Comparison of ENCODE assay signal across 8 mouse cellular contexts in the genomic region with DNA sequence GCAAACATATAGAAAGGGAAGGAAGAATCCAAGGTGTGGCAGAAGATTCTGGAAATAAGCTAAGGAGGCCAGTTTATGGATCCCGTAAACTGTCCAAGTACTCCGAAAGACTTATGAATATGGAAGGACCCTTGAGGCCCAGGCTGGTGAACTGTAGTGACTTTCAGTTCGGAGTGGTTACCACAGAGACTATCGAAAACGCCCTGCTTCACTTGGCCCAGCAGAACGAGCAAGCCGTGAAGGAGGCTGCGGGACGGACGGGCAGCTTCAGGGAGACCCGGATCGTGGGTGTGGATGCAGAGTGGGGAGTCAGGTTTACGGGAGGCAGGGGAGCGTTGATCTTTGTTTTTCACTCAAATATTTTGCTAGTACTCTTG. TPM values are rescaled to one million over a fixed set of nuclear protein-coding genes. Genes with fewer than 3 reads are reported as not detected.
DNase-seq lines count a peak whose midpoint lies in the region; ATAC-seq and TF ChIP-seq lines count a peak whose summit lies in the region.

No protein-coding gene starts in this region.

- H3K4me3 ChIP-seq in kidney, adult 2 months (ENCODE audit: insufficient read depth, low read depth, low read length), result no peak overlapping the region
- H3K4me3 ChIP-seq in brown adipose tissue, adult 24 weeks (ENCODE audit: insufficient read depth, low read depth, low read length), result peak overlapping the region; percentile 49
- peak overlapping the region; percentile 96 for H3K4me3 ChIP-seq in hindbrain, embryonic 15.5 days
- H3K4me3 ChIP-seq in midbrain, embryonic 15.5 days, result peak overlapping the region; percentile 71

- H3K36me3 ChIP-seq in kidney, adult 2 months (ENCODE audit: control insufficient read depth, insufficient read depth, low read length), result no peaks in the 10 kb centered on the region; the same call in 1 of the 2 replicates
- H3K36me3 ChIP-seq in hindbrain, embryonic 15.5 days, result no peaks in the 10 kb centered on the region
- H3K36me3 ChIP-seq in midbrain, embryonic 15.5 days (replicated peaks), result no peaks in the 10 kb centered on the region

- peak overlapping the region; percentile 36; the same call in 1 of the 2 replicates for H3K27ac ChIP-seq in kidney, adult 2 months (ENCODE audit: insufficient read depth, low read depth, low read length)
- H3K27ac ChIP-seq in brown adipose tissue, adult 24 weeks (replicated peaks; ENCODE audit: low read depth, low read length), result no peak overlapping the region
- H3K27ac ChIP-seq in hindbrain, embryonic 15.5 days (replicated peaks), result no peak overlapping the region
- no peak overlapping the region for H3K27ac ChIP-seq in midbrain, embryonic 15.5 days

- DNase-seq in kidney, adult 2 months, result no peak
- no peak for DNase-seq in kidney, postnatal 25 days
- DNase-seq in retina, postnatal 1 day, result no peak
- no peak for DNase-seq in frontal cortex, postnatal 25 days (ENCODE audit: low spot score in 2 of 2)
- no peak for DNase-seq in frontal cortex, postnatal 14 days (ENCODE audit: low spot score in 2 of 2)

- peak overlapping the region; percentile 88 for H3K4me2 ChIP-seq in hindbrain, embryonic 15.5 days
- H3K4me2 ChIP-seq in midbrain, embryonic 15.5 days, result peak overlapping the region; percentile 89

- TF ChIP-seq CTCF in kidney, adult 2 months (conservative IDR thresholded peaks at IDR 0.05; ENCODE audit: insufficient read depth, insufficient read length, low read depth, low read length), result no peak

- no peak for TF ChIP-seq POLR2A in kidney, adult 2 months (IDR thresholded peaks at IDR 0.05; ENCODE audit: low read depth, low read length)

- H3K4me1 ChIP-seq in kidney, adult 2 months (ENCODE audit: control insufficient read depth, insufficient read depth, low read length), result peaks cover 33% of the 10 kb centered on the region
- H3K4me1 ChIP-seq in brown adipose tissue, adult 24 weeks (ENCODE audit: control insufficient read depth, insufficient read depth, insufficient read length, low read length), result peaks cover 17% of the 10 kb centered on the region
- peaks cover 28% of the 10 kb centered on the region for H3K4me1 ChIP-seq in hindbrain, embryonic 15.5 days (replicated peaks)
- peaks cover 30% of the 10 kb centered on the region for H3K4me1 ChIP-seq in midbrain, embryonic 15.5 days

- no peaks in the 10 kb centered on the region for H3K27me3 ChIP-seq in kidney, adult 2 months (replicated peaks; ENCODE audit: control insufficient read depth, insufficient read depth, low read length)
- no peaks in the 10 kb centered on the region for H3K27me3 ChIP-seq in hindbrain, embryonic 15.5 days
- no peaks in the 10 kb centered on the region for H3K27me3 ChIP-seq in midbrain, embryonic 15.5 days (replicated peaks)

- H3K9me3 ChIP-seq in hindbrain, embryonic 15.5 days, result no peaks in the 10 kb centered on the region
- no peaks in the 10 kb centered on the region for H3K9me3 ChIP-seq in midbrain, embryonic 15.5 days

- peak overlapping the region; percentile 94; the same call in 1 of the 2 replicates for H3K9ac ChIP-seq in hindbrain, embryonic 15.5 days
- H3K9ac ChIP-seq in midbrain, embryonic 15.5 days, result no peak overlapping the region

- 43% methylated on average over 14 of the region's 14 CpGs for WGBS in kidney, adult 2 months
- WGBS in hindbrain, embryonic 15.5 days, result 60% methylated on average over 14 of the region's 14 CpGs
- 61% methylated on average over 14 of the region's 14 CpGs for WGBS in midbrain, embryonic 15.5 days

- ATAC-seq in hindbrain, embryonic 15.5 days (ENCODE audit: low FRiP score, low read depth), result peak; percentile 24; the same call in 1 of the 2 replicates
- peak; percentile 37 for ATAC-seq in midbrain, embryonic 15.5 days (replicated peaks)

RNA-seq across cellular contexts. Expression of a gene that starts 0.3 kb away (rescaled TPM):
- 540 and 572 TPM in 2 replicates for polyA plus RNA-seq in kidney, adult 2 months (2012; rRNA removed)
- 134 and 144 TPM in 2 replicates for polyA plus RNA-seq in brown adipose tissue, adult 24 weeks (2012; ENCODE audit: insufficient read depth, insufficient read length, missing spikeins)
- polyA plus RNA-seq in hindbrain, embryonic 15.5 days (2015; fragmentation: Nextera tagmentation; extraction: Ambion mirVana), result 223 and 225 TPM in 2 replicates
- polyA plus RNA-seq in midbrain, embryonic 15.5 days (2015; fragmentation: Nextera tagmentation; extraction: Ambion mirVana), result 202 and 204 TPM in 2 replicates

RNA-seq across cellular contexts. Expression of a gene that starts 0.4 kb away (rescaled TPM):
- polyA plus RNA-seq in kidney, adult 2 months (2012; rRNA removed), result 1.3 and 1.6 TPM in 2 replicates
- polyA plus RNA-seq in brown adipose tissue, adult 24 weeks (2012; ENCODE audit: insufficient read depth, insufficient read length, missing spikeins), result 0.75 and 0.79 TPM in 2 replicates
- polyA plus RNA-seq in hindbrain, embryonic 15.5 days (2015; fragmentation: Nextera tagmentation; extraction: Ambion mirVana), result 1.0 and 1.2 TPM in 2 replicates
- 0.93 and 1.3 TPM in 2 replicates for polyA plus RNA-seq in midbrain, embryonic 15.5 days (2015; fragmentation: Nextera tagmentation; extraction: Ambion mirVana)

RNA-seq across cellular contexts. Expression of a gene that starts 18.8 kb away (rescaled TPM):
- 134 and 160 TPM in 2 replicates for polyA plus RNA-seq in kidney, adult 2 months (2012; rRNA removed)
- not detected in 2 replicates for polyA plus RNA-seq in brown adipose tissue, adult 24 weeks (2012; ENCODE audit: insufficient read depth, insufficient read length, missing spikeins)
- polyA plus RNA-seq in hindbrain, embryonic 15.5 days (2015; fragmentation: Nextera tagmentation; extraction: Ambion mirVana), result 8.5 and 9.5 TPM in 2 replicates
- 7.7 and 10.7 TPM in 2 replicates for polyA plus RNA-seq in midbrain, embryonic 15.5 days (2015; fragmentation: Nextera tagmentation; extraction: Ambion mirVana)

RNA-seq across cellular contexts. Expression of a gene that starts 22.9 kb away (rescaled TPM):
- 61.9 and 89.5 TPM in 2 replicates for polyA plus RNA-seq in kidney, adult 2 months (2012; rRNA removed)
- 38.3 and 48.7 TPM in 2 replicates for polyA plus RNA-seq in brown adipose tissue, adult 24 weeks (2012; ENCODE audit: insufficient read depth, insufficient read length, missing spikeins)
- polyA plus RNA-seq in hindbrain, embryonic 15.5 days (2015; fragmentation: Nextera tagmentation; extraction: Ambion mirVana), result 173 and 175 TPM in 2 replicates
- 183 and 186 TPM in 2 replicates for polyA plus RNA-seq in midbrain, embryonic 15.5 days (2015; fragmentation: Nextera tagmentation; extraction: Ambion mirVana)

RNA-seq across cellular contexts. Expression of a gene that starts 25.7 kb away (rescaled TPM):
- 112 and 116 TPM in 2 replicates for polyA plus RNA-seq in kidney, adult 2 months (2012; rRNA removed)
- polyA plus RNA-seq in brown adipose tissue, adult 24 weeks (2012; ENCODE audit: insufficient read depth, insufficient read length, missing spikeins), result 109 and 141 TPM in 2 replicates
- polyA plus RNA-seq in hindbrain, embryonic 15.5 days (2015; fragmentation: Nextera tagmentation; extraction: Ambion mirVana), result 118 and 124 TPM in 2 replicates
- polyA plus RNA-seq in midbrain, embryonic 15.5 days (2015; fragmentation: Nextera tagmentation; extraction: Ambion mirVana), result 123 and 124 TPM in 2 replicates

Comparison
In these comparisons a context has a peak if more than half of its experiments do, and no peak if none do; other contexts are left out.
1. RNA of a gene that starts 18.8 kb away (polyA plus RNA-seq): 134 to 160 TPM in kidney, adult 2 months; 8.5 to 9.5 TPM in hindbrain, embryonic 15.5 days, 7.7 to 10.7 TPM in midbrain, embryonic 15.5 days and not detected in brown adipose tissue, adult 24 weeks; every median in the first group is over 10 times any median in the second.